Mouse (Mus musculus): ENCODE data around the gene Oxnad1.

DNA sequence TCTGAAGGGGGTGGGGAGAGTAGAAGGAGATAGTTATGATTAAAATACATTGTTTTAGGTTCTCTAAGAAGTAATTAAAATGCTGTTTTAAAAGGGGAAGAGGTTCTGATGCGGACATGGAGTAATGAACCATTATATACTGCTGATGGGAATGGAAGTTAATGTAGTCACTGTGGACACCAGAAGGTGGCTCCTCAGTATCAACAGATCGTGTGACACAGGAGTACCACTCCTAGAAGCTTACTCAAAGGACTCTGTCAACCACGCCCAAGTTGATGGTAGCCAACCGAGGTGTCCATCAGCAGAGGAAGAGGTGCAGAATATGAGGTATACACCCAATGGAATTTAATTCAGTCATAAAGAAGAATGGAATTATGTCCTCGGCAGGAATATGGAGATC is 43.2 kb downstream of the Oxnad1 start:
- TF ChIP-seq CTCF (IDR thresholded peaks at IDR 0.05; ENCODE audit: borderline replicate concordance, extremely low read depth, insufficient read depth, insufficient read length) (no peak), POLR2A (IDR thresholded peaks at IDR 0.05; ENCODE audit: borderline replicate concordance, extremely low read depth, insufficient read depth, insufficient read length, poor library complexity, severe bottlenecking) (no peak)
